Mouse (Mus musculus) heart, postnatal 0 days (tissue): ENCODE data around the gene Cdh13.

Experiments
- CTCF ChIP-seq: IDR thresholded peaks from 2 replicates; pipeline ENCODE4 v1.5.1; 2016; ENCODE audit warnings: antibody characterized with exemption, control low read depth, low read depth
- EP300 ChIP-seq: IDR thresholded peaks from 2 replicates; pipeline ENCODE4 v1.6.1; 2016; ENCODE audit warnings: antibody characterized with exemption, low read depth

- TF ChIP-seq CTCF (no peak), EP300 (no peak)
These were observed 703.3 kb downstream of the Cdh13 start for GRCm38 (mm10) chr8:118986796-118987195.
